Mouse (Mus musculus) ES-E14 (cell line): ENCODE results near the gene Cdk5rap3.

Experiments
- CHD2 ChIP-seq: IDR thresholded peaks from 2 replicates; pipeline ENCODE4 v1.6.1; 2014; ENCODE audit warnings: mild to moderate bottlenecking, low read depth, low read length, inconsistent platforms
- MAFK ChIP-seq: IDR thresholded peaks from 2 replicates; pipeline ENCODE4 v1.6.1; 2014; ENCODE audit warnings: mild to moderate bottlenecking, low read depth, low read length, inconsistent platforms; ENCODE audit not compliant: insufficient read depth

- TF ChIP-seq CHD2, result no peak
- no peak for TF ChIP-seq MAFK
Observed at GRCm38 (mm10) chr11:96928088-96928487, 11.8 kb upstream of the Cdk5rap3 start, which contains the start of gene Prr15l.
